Mouse (Mus musculus) left cerebral cortex, adult 2 months (tissue): Measurements from ENCODE around the gene Nhlrc1. TPM values are rescaled to one million over a fixed set of nuclear protein-coding genes. Genes with fewer than 3 reads are reported as not detected.
A peak's percentile ranks its signal among the peaks of the same experiment; 100 is the strongest.

ENCODE experiments used
- DNase-seq, 2 experiments: peaks; one replicate each; pipeline ENCODE4 v3.0.0; 2021 to 2022; ENCODE audit warnings: low spot score in 2 of 2, mixed read lengths in 1 of 2; ENCODE audit errors: extremely low spot score in 1 of 2
- H3K27ac ChIP-seq: fragments of 200-600 bp; 2 replicates; pipeline ENCODE4 v1.8.1; 2022
- H3K4me3 ChIP-seq: fragments of 200-600 bp; 2 replicates; pipeline ENCODE4 v1.8.1; 2022
- CTCF ChIP-seq: fragments of 200-600 bp; IDR thresholded peaks from 2 replicates; pipeline ENCODE4 v1.8.1; 2022; ENCODE audit warnings: antibody characterized with exemption, mild to moderate bottlenecking, moderate library complexity
- intact Hi-C: fragments of 180-260 bp; cut with DNase I; formaldehyde crosslinking; loops from one replicate; pipeline ENCODE4 v1.15.1; 2025
- total RNA-seq, 2 experiments: library from RNA; stranded (reverse); gene quantifications; 2 replicates each; pipeline ENCODE4 v1.2.3; 2021

Gene Nhlrc1
- total RNA-seq, 2 experiments from 2014 or later = 13.2 to 17.9 TPM

- no peak for TF ChIP-seq CTCF
- peak; percentile 97 to 98 for DNase-seq
- intact Hi-C loops = loop anchor here (1.0 kb wide), 1 partner anchor 114 kb away; the partner anchor contains the start of gene Kif13a
- peak within 1 kb of the TSS; percentile 95 for H3K4me3 ChIP-seq
- H3K27ac ChIP-seq = peak within 1 kb of the TSS; percentile 78
Measured at GRCm38 (mm10) chr13:47043030-47043680, 28.5 kb upstream of the Nhlrc1 start, which contains the start of gene Kdm1b. Gene Kdm1b (plus strand): TSS chr13:47043499.

GRCm38 (mm10) chr13:47042024-47042633 is 27.5 kb upstream of the Nhlrc1 start:
- no peak; the same call in 1 of the 2 replicates for TF ChIP-seq CTCF

GRCm38 (mm10) chr13:47040061-47040460 is 25.4 kb upstream of the Nhlrc1 start:
- TF ChIP-seq CTCF = no peak

More at GRCm38 (mm10) chr13:47042024-47042633, 27.5 kb upstream of the Nhlrc1 start:
- DNase-seq = no peak
- no peak overlapping the region for H3K27ac ChIP-seq
- intact Hi-C loops = no loop called here
- H3K4me3 ChIP-seq = peak overlapping the region; percentile 95

GRCm38 (mm10) chr13:47037946-47038345 is 23.3 kb upstream of the Nhlrc1 start:
- TF ChIP-seq CTCF = no peak
- DNase-seq = no peak
- H3K4me3 ChIP-seq = no peak overlapping the region
- H3K27ac ChIP-seq = no peak overlapping the region
- intact Hi-C loops = no loop called here

More at GRCm38 (mm10) chr13:47040061-47040460, 25.4 kb upstream of the Nhlrc1 start:
- no peak for DNase-seq
- intact Hi-C loops = no loop called here
- Histone ChIP-seq H3K4me3 (no peak overlapping the region), H3K27ac (no peak overlapping the region)

- DNase-seq = no peak
- Histone ChIP-seq H3K4me3 (no peak overlapping the region), H3K27ac (no peak overlapping the region)
- intact Hi-C loops = no loop called here
- no peak for TF ChIP-seq CTCF
Measured at GRCm38 (mm10) chr13:47033602-47034001, 19.0 kb upstream of the Nhlrc1 start.

GRCm38 (mm10) chr13:47030376-47031107 is 15.9 kb upstream of the Nhlrc1 start:
- TF ChIP-seq CTCF = no peak
- H3K4me3 ChIP-seq = no peak overlapping the region
- DNase-seq = no peak
- H3K27ac ChIP-seq = no peak overlapping the region
- intact Hi-C loops = no loop called here

GRCm38 (mm10) chr13:47020798-47021197 is 6.1 kb upstream of the Nhlrc1 start:
- Histone ChIP-seq H3K4me3 (no peak overlapping the region), H3K27ac (no peak overlapping the region)
- DNase-seq = no peak
- TF ChIP-seq CTCF = no peak
- intact Hi-C loops = no loop called here

- intact Hi-C loops = loop anchor here (5.0 kb wide), 1 partner anchor 292 kb away; the partner anchor contains the start of gene Nup153
- DNase-seq = no peak
- no peak; the same call in none of the 2 replicates for TF ChIP-seq CTCF
- Histone ChIP-seq H3K4me3 (no peak overlapping the region), H3K27ac (no peak overlapping the region)
Measured at GRCm38 (mm10) chr13:47019774-47020173, 5.1 kb upstream of the Nhlrc1 start.

GRCm38 (mm10) chr13:47017259-47017658 is 2.6 kb upstream of the Nhlrc1 start:
- Histone ChIP-seq H3K27ac (no peak overlapping the region), H3K4me3 (no peak overlapping the region)
- intact Hi-C loops = loop anchor here (2.0 to 5.0 kb wide), 2 partner anchors 178 to 290 kb away; partner anchors contain the start of gene Nup153
- TF ChIP-seq CTCF = peak; percentile 91
- peak; percentile 55 to 58 for DNase-seq

- DNase-seq = no peak
- no peak for TF ChIP-seq CTCF
- H3K4me3 ChIP-seq = peak overlapping the region; percentile 61
- peak overlapping the region; percentile 84 for H3K27ac ChIP-seq
- intact Hi-C loops = loop anchor here (5.0 kb wide), 1 partner anchor 288 kb away; the partner anchor contains the start of gene Nup153
Measured at GRCm38 (mm10) chr13:47015195-47015501, 498 bp upstream of the Nhlrc1 start.

- Histone ChIP-seq H3K4me3 (peak overlapping the region; percentile 61), H3K27ac (no peak overlapping the region)
- no peak for TF ChIP-seq CTCF
- DNase-seq = peak in 1 of 2 experiments; percentile 10
- intact Hi-C loops = loop anchor here (1.0 to 5.0 kb wide), 2 partner anchors 36 to 83 kb away; no protein-coding TSS in a partner anchor
Measured at GRCm38 (mm10) chr13:47013740-47014139, 910 bp downstream of the Nhlrc1 start.

GRCm38 (mm10) chr13:47001590-47001989 is 13.1 kb downstream of the Nhlrc1 start:
- DNase-seq = no peak
- Histone ChIP-seq H3K27ac (no peak overlapping the region), H3K4me3 (no peak overlapping the region)
- TF ChIP-seq CTCF = no peak
- intact Hi-C loops = no loop called here
